Comparison of ENCODE assay signal across 8 mouse cellular contexts in genomic region chr7:54458386-54458785, GRCm38 (mm10).
DNase-seq lines count a peak whose midpoint lies in the region; ATAC-seq and TF ChIP-seq lines count a peak whose summit lies in the region.

No protein-coding gene starts in this region.

- H3K27ac ChIP-seq in hindbrain, embryonic 14.5 days = no peak overlapping the region
- H3K27ac ChIP-seq in hindbrain, embryonic 13.5 days = no peak overlapping the region
- H3K27ac ChIP-seq in MEL (ENCODE audit: control insufficient read depth, low read depth, low read length) = no peak overlapping the region
- H3K27ac ChIP-seq in cortical plate, adult 2 months (ENCODE audit: insufficient read depth, low read length) = no peak overlapping the region
- H3K27ac ChIP-seq in stomach, postnatal 0 days (replicated peaks) = no peak overlapping the region
- H3K27ac ChIP-seq in thymus, adult 2 months (ENCODE audit: control insufficient read depth, insufficient read depth, low read length) = no peak overlapping the region

- no peak overlapping the region for H3K4me2 ChIP-seq in hindbrain, embryonic 14.5 days (replicated peaks)
- H3K4me2 ChIP-seq in hindbrain, embryonic 13.5 days = no peak overlapping the region
- H3K4me2 ChIP-seq in stomach, postnatal 0 days (replicated peaks; ENCODE audit: low read depth) = no peak overlapping the region

- no peak for TF ChIP-seq POLR2A in MEL (IDR thresholded peaks at IDR 0.05; ENCODE audit: control insufficient read depth in 1 of 2, insufficient read depth in 1 of 2, low read depth in 1 of 2, low read length in 2 of 2, poor library complexity in 1 of 2)
- no peak for TF ChIP-seq POLR2A in cortical plate, adult 2 months (IDR thresholded peaks at IDR 0.05; ENCODE audit: extremely low read depth, insufficient read depth, low read length)
- TF ChIP-seq POLR2A in thymus, adult 2 months (IDR thresholded peaks at IDR 0.05; ENCODE audit: control insufficient read depth, extremely low read depth, insufficient read depth, low read length, poor library complexity) = no peak

- peak; percentile 22 for TF ChIP-seq RAD21 in MEL (IDR thresholded peaks at IDR 0.05; ENCODE audit: low read depth, low read length)

- no peaks in the 10 kb centered on the region for H3K79me2 ChIP-seq in MEL (ENCODE audit: control insufficient read depth, insufficient read depth, low read length, poor library complexity)

- no peaks in the 10 kb centered on the region for H3K9me3 ChIP-seq in hindbrain, embryonic 14.5 days (ENCODE audit: control insufficient read depth, low read length)
- H3K9me3 ChIP-seq in hindbrain, embryonic 13.5 days = no peaks in the 10 kb centered on the region
- H3K9me3 ChIP-seq in MEL (replicated peaks; ENCODE audit: insufficient read depth, low read length) = no peaks in the 10 kb centered on the region
- H3K9me3 ChIP-seq in stomach, postnatal 0 days (ENCODE audit: control insufficient read depth, low read length) = no peaks in the 10 kb centered on the region

- peak in 2 of 3 experiments; percentile 13 to 19; a peak in 2 of 6 replicates for TF ChIP-seq CTCF in MEL (IDR thresholded peaks at IDR 0.05 in 2 of 3, conservative IDR thresholded peaks at IDR 0.05 in 1 of 3; ENCODE audit: control insufficient read depth in 1 of 3, insufficient read depth in 1 of 3, low read depth in 2 of 3, low read length in 3 of 3, poor library complexity in 1 of 3, severe bottlenecking in 1 of 3)
- TF ChIP-seq CTCF in cortical plate, adult 2 months (IDR thresholded peaks at IDR 0.05; ENCODE audit: extremely low read depth, insufficient read depth, low read length) = peak; percentile 58
- peak; percentile 70 for TF ChIP-seq CTCF in stomach, postnatal 0 days (IDR thresholded peaks at IDR 0.05; ENCODE audit: low read depth)
- TF ChIP-seq CTCF in thymus, adult 2 months (IDR thresholded peaks at IDR 0.05; ENCODE audit: borderline replicate concordance, control insufficient read depth, extremely low read depth, insufficient read depth, low read length, poor library complexity) = no peak

- no peak overlapping the region for H3K4me3 ChIP-seq in hindbrain, embryonic 14.5 days (replicated peaks; ENCODE audit: low read length)
- H3K4me3 ChIP-seq in hindbrain, embryonic 13.5 days = no peak overlapping the region
- no peak overlapping the region for H3K4me3 ChIP-seq in MEL (ENCODE audit: control insufficient read depth in 1 of 2, insufficient read depth in 1 of 2, low read depth in 2 of 2, low read length in 2 of 2)
- no peak overlapping the region for H3K4me3 ChIP-seq in cortical plate, adult 2 months (ENCODE audit: insufficient read depth, low read length)
- H3K4me3 ChIP-seq in stomach, postnatal 0 days (ENCODE audit: low read depth, low read length) = no peak overlapping the region
- H3K4me3 ChIP-seq in thymus, adult 2 months (ENCODE audit: control insufficient read depth, insufficient read depth, low read length) = no peak overlapping the region

- WGBS in hindbrain, embryonic 14.5 days = 61% methylated on average over 2 of the region's 2 CpGs
- 60% methylated on average over 2 of the region's 2 CpGs for WGBS in hindbrain, embryonic 13.5 days
- WGBS in stomach, postnatal 0 days = 42% methylated on average over 2 of the region's 2 CpGs
- WGBS in thymus, adult 2 months = 63% methylated on average over 2 of the region's 2 CpGs

- H3K36me3 ChIP-seq in hindbrain, embryonic 14.5 days (replicated peaks; ENCODE audit: control insufficient read depth, insufficient read depth) = no peaks in the 10 kb centered on the region
- H3K36me3 ChIP-seq in hindbrain, embryonic 13.5 days = no peaks in the 10 kb centered on the region
- no peaks in the 10 kb centered on the region for H3K36me3 ChIP-seq in MEL (ENCODE audit: control insufficient read depth in 1 of 2, insufficient read depth in 2 of 2, low read length in 2 of 2)
- no peaks in the 10 kb centered on the region for H3K36me3 ChIP-seq in stomach, postnatal 0 days (ENCODE audit: control insufficient read depth, insufficient read depth, low read length)
- H3K36me3 ChIP-seq in thymus, adult 2 months (ENCODE audit: control insufficient read depth, insufficient read depth, low read length) = no peaks in the 10 kb centered on the region

- ATAC-seq in hindbrain, embryonic 14.5 days (ENCODE audit: low FRiP score) = no peak
- ATAC-seq in hindbrain, embryonic 13.5 days (ENCODE audit: low FRiP score) = no peak
- no peak for ATAC-seq in stomach, postnatal 0 days (ENCODE audit: low FRiP score, low TSS enrichment)

- DNase-seq in hindbrain, embryonic 14.5 days (ENCODE audit: low spot score) = peak; percentile 64
- DNase-seq in MEL (ENCODE audit: low read depth, low spot score) = peak; percentile 3
- peak; percentile 32 to 57 for DNase-seq in layer of hippocampus, postnatal 10 days (ENCODE audit: low spot score in 2 of 2)
- no peak for DNase-seq in stomach, postnatal 0 days (ENCODE audit: low spot score)
- DNase-seq in thymus, adult 2 months = no peak
- DNase-seq in urinary bladder, postnatal 25 days (ENCODE audit: low spot score) = no peak

- no peaks in the 10 kb centered on the region for H3K27me3 ChIP-seq in hindbrain, embryonic 14.5 days (ENCODE audit: control insufficient read depth, insufficient read depth, low read length)
- H3K27me3 ChIP-seq in hindbrain, embryonic 13.5 days = no peaks in the 10 kb centered on the region
- no peaks in the 10 kb centered on the region for H3K27me3 ChIP-seq in MEL (ENCODE audit: control insufficient read depth in 1 of 2, insufficient read depth in 2 of 2, low read length in 2 of 2)
- no peaks in the 10 kb centered on the region for H3K27me3 ChIP-seq in stomach, postnatal 0 days (ENCODE audit: control insufficient read depth, insufficient read depth, low read length)
- no peaks in the 10 kb centered on the region for H3K27me3 ChIP-seq in thymus, adult 2 months (ENCODE audit: control insufficient read depth, insufficient read depth, low read length)

- no peak overlapping the region for H3K9ac ChIP-seq in hindbrain, embryonic 14.5 days
- no peak overlapping the region for H3K9ac ChIP-seq in hindbrain, embryonic 13.5 days
- H3K9ac ChIP-seq in MEL (ENCODE audit: control insufficient read depth, low read depth, low read length, poor library complexity, severe bottlenecking) = no peak overlapping the region
- H3K9ac ChIP-seq in stomach, postnatal 0 days (ENCODE audit: low read length) = no peak overlapping the region

- no peak for TF ChIP-seq EP300 in MEL (IDR thresholded peaks at IDR 0.05; ENCODE audit: low read depth in 1 of 2, low read length in 2 of 2)
- TF ChIP-seq EP300 in stomach, postnatal 0 days (optimal IDR thresholded peaks at IDR 0.05) = no peak

- H3K4me1 ChIP-seq in hindbrain, embryonic 14.5 days (replicated peaks; ENCODE audit: control insufficient read depth, insufficient read depth, low read length) = no peaks in the 10 kb centered on the region
- H3K4me1 ChIP-seq in hindbrain, embryonic 13.5 days (replicated peaks) = no peaks in the 10 kb centered on the region
- no peaks in the 10 kb centered on the region for H3K4me1 ChIP-seq in MEL (ENCODE audit: control insufficient read depth in 1 of 2, insufficient read depth in 2 of 2, low read length in 2 of 2)
- no peaks in the 10 kb centered on the region for H3K4me1 ChIP-seq in cortical plate, adult 2 months (ENCODE audit: control insufficient read depth, insufficient read depth, low read length)
- no peaks in the 10 kb centered on the region for H3K4me1 ChIP-seq in stomach, postnatal 0 days (replicated peaks; ENCODE audit: control insufficient read depth, insufficient read depth)
- no peaks in the 10 kb centered on the region for H3K4me1 ChIP-seq in thymus, adult 2 months (replicated peaks; ENCODE audit: control insufficient read depth, insufficient read depth, low read length)

TF ChIP-seq in MEL, 35 proteins besides CTCF, POLR2A, EP300 and RAD21:
- TF ChIP-seq GATA1 (IDR thresholded peaks at IDR 0.05; ENCODE audit: low read depth, low read length) (no peak), SMC3 (IDR thresholded peaks at IDR 0.05; ENCODE audit: low read depth, low read length) (peak; percentile 5; the same call in 1 of the 2 replicates)

Comparison
In these comparisons a context has a peak if more than half of its experiments do, and no peak if none do; other contexts are left out.
1. DNase-seq: peak in hindbrain, embryonic 14.5 days (single experiment), MEL (single experiment) and layer of hippocampus, postnatal 10 days (2 of 2); none in stomach, postnatal 0 days (single experiment), thymus, adult 2 months (single experiment) and urinary bladder, postnatal 25 days (single experiment).